Mouse (Mus musculus): ENCODE data around the gene Gm10309.

GRCm38 (mm10) chr17:86527298-86527697 lies 22.3 kb upstream of the Gm10309 start:
- TF ChIP-seq POLR2A (IDR thresholded peaks at IDR 0.05; ENCODE audit: insufficient read depth, low read length), result no peak
- TF ChIP-seq CTCF (IDR thresholded peaks at IDR 0.05; ENCODE audit: low read depth, low read length), result no peak

All from ES-Bruce4 (cell line).